Mouse (Mus musculus) large intestine, adult 2 months (tissue): Measurements from ENCODE around the gene Ypel3. TPM values are rescaled to one million over a fixed set of nuclear protein-coding genes. Genes with fewer than 3 reads are reported as not detected.
A peak's percentile ranks its signal among the peaks of the same experiment; 100 is the strongest.

ENCODE experiments used
- DNase-seq: peaks from one replicate; pipeline ENCODE4 v3.0.0-alpha.2; 2012; ENCODE audit warnings: low read depth, low spot score
- WGBS: fragments of 180-500 bp; shearing (Covaris S2); methylation state at CpG from one replicate; pipeline ENCODE4 v1.1.7; 2018; 5-methylcytosine and 5-hydroxymethylcytosine counted together
- polyA plus RNA-seq: library from polyadenylated mRNA; depleted of rRNA; stranded (reverse); fragments of >200 nt; gene quantifications from 2 replicates; pipeline ENCODE4 v1.2.3, GENCODE M21; 2012

Gene Ypel3
- polyA plus RNA-seq, 1 experiment, result 84.4 TPM

GRCm38 (mm10) chr7:126789141-126789540, 12.4 kb downstream of the Ypel3 start:
- no peak for DNase-seq
- 81% methylated on average over 4 of the region's 4 CpGs for WGBS

- DNase-seq, result peak; percentile 92
- WGBS, result under 1% methylated on average over 79 of the region's 83 CpGs
Measured at GRCm38 (mm10) chr7:126791851-126792720, 15.3 kb downstream of the Ypel3 start, which contains the start of gene Ppp4c. Gene Ppp4c, minus strand, starts transcription at chr7:126792496.

GRCm38 (mm10) chr7:126792721-126793443, 16.1 kb downstream of the Ypel3 start:
- no peak for DNase-seq
- WGBS, result 19% methylated on average over 11 of the region's 11 CpGs

- no peak for DNase-seq
- WGBS, result 74% methylated on average over 4 of the region's 4 CpGs
Measured at GRCm38 (mm10) chr7:126793456-126794270, 16.9 kb downstream of the Ypel3 start.

- no peak for DNase-seq
- 65% methylated on average over 4 of the region's 4 CpGs for WGBS
Measured at GRCm38 (mm10) chr7:126794271-126794605, 17.5 kb downstream of the Ypel3 start.

- 84% methylated on average over 16 of the region's 16 CpGs for WGBS
- DNase-seq, result no peak
Measured at GRCm38 (mm10) chr7:126795387-126796317, 18.9 kb downstream of the Ypel3 start.

- no peak for DNase-seq
- WGBS, result 61% methylated on average over 8 of the region's 8 CpGs
Measured at GRCm38 (mm10) chr7:126796350-126796932, 19.7 kb downstream of the Ypel3 start.

- no peak for DNase-seq
- WGBS, result 8% methylated on average over 21 of the region's 21 CpGs
Measured at GRCm38 (mm10) chr7:126797411-126798126, 20.8 kb downstream of the Ypel3 start, which contains the start of gene Fam57b. Gene Fam57b, plus strand, starts transcription at chr7:126797668.

- DNase-seq, result no peak
- under 1% methylated on average over 40 of the region's 40 CpGs for WGBS
Measured at GRCm38 (mm10) chr7:126798127-126799049, 21.6 kb downstream of the Ypel3 start.

GRCm38 (mm10) chr7:126799050-126799467, 22.3 kb downstream of the Ypel3 start:
- WGBS, result under 1% methylated on average over 33 of the region's 36 CpGs
- DNase-seq, result peak; percentile 89

GRCm38 (mm10) chr7:126799468-126800268, 22.9 kb downstream of the Ypel3 start:
- WGBS, result 3% methylated on average over 38 of the region's 38 CpGs
- DNase-seq, result no peak

- no peak for DNase-seq
- WGBS, result 71% methylated on average over 5 of the region's 5 CpGs
Measured at GRCm38 (mm10) chr7:126800269-126801056, 23.7 kb downstream of the Ypel3 start.

- 89% methylated on average over 16 of the region's 16 CpGs for WGBS
- DNase-seq, result no peak
Measured at GRCm38 (mm10) chr7:126801057-126801422, 24.3 kb downstream of the Ypel3 start.

- WGBS, result 85% methylated on average over 11 of the region's 11 CpGs
Measured at GRCm38 (mm10) chr7:126802134-126802889, 25.6 kb downstream of the Ypel3 start.

GRCm38 (mm10) chr7:126803181-126803580, 26.4 kb downstream of the Ypel3 start:
- DNase-seq, result no peak
- WGBS, result 84% methylated on average over 6 of the region's 6 CpGs

More at GRCm38 (mm10) chr7:126802134-126802889, 25.6 kb downstream of the Ypel3 start:
- DNase-seq, result no peak
